Mouse (Mus musculus) macrophage (primary cell): Measurements from ENCODE around the gene Sh2b2. TPM values are rescaled to one million over a fixed set of nuclear protein-coding genes. Genes with fewer than 3 reads are reported as not detected.

Experiments
- H3K27ac ChIP-seq: fragments of 350-480 bp; formaldehyde crosslinking; 2 replicates; pipeline ENCODE4 v1.9.0; 2021
- H3K36me3 ChIP-seq: fragments of 350-480 bp; formaldehyde crosslinking; 2 replicates; pipeline ENCODE4 v1.9.0; 2021; ENCODE audit errors: inconsistent target
- H3K4me3 ChIP-seq: fragments of 350-480 bp; formaldehyde crosslinking; 2 replicates; pipeline ENCODE4 v1.9.0; 2021; ENCODE audit errors: inconsistent target
- H3K79me2 ChIP-seq: fragments of 350-480 bp; formaldehyde crosslinking; 2 replicates; pipeline ENCODE4 v1.9.0; 2021; ENCODE audit errors: inconsistent target
- WGBS: methylation state at CpG from one replicate; pipeline ENCODE4 v1.1.7; 2026; ENCODE audit warnings: inconsistent platforms; ENCODE audit not compliant: missing documents; 5-methylcytosine and 5-hydroxymethylcytosine counted together
- polyA plus RNA-seq: library from polyadenylated mRNA; stranded (reverse); fragments of 250-400 nt; gene quantifications from 3 replicates; pipeline ENCODE4 v1.2.4, GENCODE M21; 2018; ENCODE audit warnings: inconsistent platforms

The Sh2b2 gene
- polyA plus RNA-seq, 1 experiment from 2014 or later = 11.6 TPM

- Histone ChIP-seq H3K36me3 (0 out of 2 replicates have a peak, but pooled peaks cover 9% of the 10 kb centered on the region), H3K27ac (no peak overlapping the region), H3K79me2 (no peaks in the 10 kb centered on the region), H3K4me3 (no peak overlapping the region)
- 76% methylated on average over 6 of the region's 7 CpGs for WGBS
These were observed 4.6 kb upstream of the Sh2b2 start for GRCm38 (mm10) chr5:136251004-136251403.

GRCm38 (mm10) chr5:136248441-136248840, 2.1 kb upstream of the Sh2b2 start:
- Histone ChIP-seq H3K27ac (peak overlapping the region; percentile 75), H3K36me3 (0 out of 2 replicates have a peak, but pooled peaks cover 2% of the 10 kb centered on the region), H3K4me3 (no peak overlapping the region), H3K79me2 (peaks cover 9% of the 10 kb centered on the region; the same call in 1 of the 2 replicates)
- 37% methylated on average over 6 of the region's 6 CpGs for WGBS

- 34% methylated on average over 15 of the region's 15 CpGs for WGBS
- peaks cover 35% of the 10 kb centered on the region for H3K79me2 ChIP-seq
- H3K36me3 ChIP-seq = no peaks in the 10 kb centered on the region
- peak overlapping the region; percentile 47 for H3K4me3 ChIP-seq
- H3K27ac ChIP-seq = peak overlapping the region; percentile 75
These were observed 560 bp downstream of the Sh2b2 start for GRCm38 (mm10) chr5:136245541-136246451.

GRCm38 (mm10) chr5:136244762-136245540, 1.4 kb downstream of the Sh2b2 start:
- H3K36me3 ChIP-seq = no peaks in the 10 kb centered on the region
- WGBS = 1% methylated on average over 53 of the region's 57 CpGs
- peak overlapping the region; percentile 75 for H3K27ac ChIP-seq
- peaks cover 44% of the 10 kb centered on the region for H3K79me2 ChIP-seq
- peak overlapping the region; percentile 47 for H3K4me3 ChIP-seq

GRCm38 (mm10) chr5:136243851-136244761, 2.2 kb downstream of the Sh2b2 start:
- WGBS = 2% methylated on average over 60 of the region's 67 CpGs
- no peak overlapping the region for H3K27ac ChIP-seq
- H3K36me3 ChIP-seq = no peaks in the 10 kb centered on the region
- peak overlapping the region; percentile 38 for H3K4me3 ChIP-seq
- peaks cover 51% of the 10 kb centered on the region for H3K79me2 ChIP-seq

- no peak overlapping the region for H3K4me3 ChIP-seq
- WGBS = 95% methylated on average over 6 of the region's 6 CpGs
- no peaks in the 10 kb centered on the region for H3K36me3 ChIP-seq
- H3K27ac ChIP-seq = no peak overlapping the region
- H3K79me2 ChIP-seq = peaks cover 69% of the 10 kb centered on the region
These were observed 5.2 kb downstream of the Sh2b2 start for GRCm38 (mm10) chr5:136241161-136241560.

- H3K27ac ChIP-seq = no peak overlapping the region
- H3K79me2 ChIP-seq = peaks cover 69% of the 10 kb centered on the region
- no peaks in the 10 kb centered on the region for H3K36me3 ChIP-seq
- WGBS = 90% methylated on average over 1 of the region's 1 CpGs
- no peak overlapping the region for H3K4me3 ChIP-seq
These were observed 6.0 kb downstream of the Sh2b2 start for GRCm38 (mm10) chr5:136240381-136240780.

GRCm38 (mm10) chr5:136237607-136238006, 8.7 kb downstream of the Sh2b2 start:
- 26% methylated on average over 19 of the region's 19 CpGs for WGBS
- H3K4me3 ChIP-seq = no peak overlapping the region

GRCm38 (mm10) chr5:136236611-136237010, 9.7 kb downstream of the Sh2b2 start:
- Histone ChIP-seq H3K79me2 (peaks cover 42% of the 10 kb centered on the region), H3K4me3 (no peak overlapping the region), H3K27ac (no peak overlapping the region), H3K36me3 (no peaks in the 10 kb centered on the region)
- 91% methylated on average over 5 of the region's 5 CpGs for WGBS

More at GRCm38 (mm10) chr5:136237607-136238006, 8.7 kb downstream of the Sh2b2 start:
- Histone ChIP-seq H3K79me2 (peaks cover 52% of the 10 kb centered on the region), H3K36me3 (no peaks in the 10 kb centered on the region), H3K27ac (no peak overlapping the region)

GRCm38 (mm10) chr5:136230348-136231035, 15.9 kb downstream of the Sh2b2 start:
- no peaks in the 10 kb centered on the region; the same call in 1 of the 2 replicates for H3K79me2 ChIP-seq
- WGBS = 100% methylated on average over 4 of the region's 4 CpGs
- no peak overlapping the region for H3K4me3 ChIP-seq
- peaks cover 10% of the 10 kb centered on the region; the same call in 1 of the 2 replicates for H3K36me3 ChIP-seq
- H3K27ac ChIP-seq = no peak overlapping the region

- peaks cover 9% of the 10 kb centered on the region; the same call in 1 of the 2 replicates for H3K36me3 ChIP-seq
- no peak overlapping the region for H3K4me3 ChIP-seq
- no peaks in the 10 kb centered on the region for H3K79me2 ChIP-seq
- WGBS = 58% methylated on average over 7 of the region's 7 CpGs
- H3K27ac ChIP-seq = no peak overlapping the region
These were observed 20.0 kb downstream of the Sh2b2 start for GRCm38 (mm10) chr5:136226246-136226876.

GRCm38 (mm10) chr5:136218585-136218984, 27.8 kb downstream of the Sh2b2 start:
- H3K79me2 ChIP-seq = no peaks in the 10 kb centered on the region
- 0 out of 2 replicates have a peak, but pooled peaks cover 6% of the 10 kb centered on the region for H3K36me3 ChIP-seq
- H3K27ac ChIP-seq = no peak overlapping the region
- H3K4me3 ChIP-seq = no peak overlapping the region
- 95% methylated on average over 12 of the region's 12 CpGs for WGBS

GRCm38 (mm10) chr5:136217932-136218381, 28.4 kb downstream of the Sh2b2 start:
- Histone ChIP-seq H3K27ac (no peak overlapping the region), H3K79me2 (no peaks in the 10 kb centered on the region), H3K4me3 (no peak overlapping the region), H3K36me3 (0 out of 2 replicates have a peak, but pooled peaks cover 6% of the 10 kb centered on the region)
- 39% methylated on average over 4 of the region's 4 CpGs for WGBS
